Mouse (Mus musculus): ENCODE measurements around the gene Gm20388. TPM values are rescaled to one million over a fixed set of nuclear protein-coding genes. Genes with fewer than 3 reads are reported as not detected.

The Gm20388 gene
- polyA plus RNA-seq, 1 experiment = 18.7 TPM

- Histone ChIP-seq H3K4me3 (replicated peaks; ENCODE audit: insufficient read depth, low read depth, low read length) (no peak overlapping the region), H3K4me1 (ENCODE audit: control insufficient read depth, insufficient read depth, low read length) (peaks cover 56% of the 10 kb centered on the region), H3K27me3 (ENCODE audit: control insufficient read depth, insufficient read depth, low read length) (no peaks in the 10 kb centered on the region), H3K27ac (ENCODE audit: insufficient read depth, low read length) (peak overlapping the region; percentile 67)
- DNase-seq = peak; percentile 99
- 17% methylated on average over 2 of the region's 2 CpGs for WGBS
- TF ChIP-seq POLR2A (IDR thresholded peaks at IDR 0.05; ENCODE audit: borderline replicate concordance, insufficient read depth, low read length) (no peak), CTCF (IDR thresholded peaks at IDR 0.05; ENCODE audit: borderline replicate concordance, insufficient read depth, low read depth, low read length) (no peak; the same call in 1 of the 2 replicates)
Observed at GRCm38 (mm10) chr8:121699936-121700335, 1789.3 kb downstream of the Gm20388 start.

GRCm38 (mm10) chr8:121705174-121705573, 1794.5 kb downstream of the Gm20388 start:
- H3K27me3 ChIP-seq (ENCODE audit: control insufficient read depth, insufficient read depth, low read length) = no peaks in the 10 kb centered on the region
- no peak for DNase-seq
- H3K4me1 ChIP-seq (ENCODE audit: control insufficient read depth, insufficient read depth, low read length) = peaks cover 31% of the 10 kb centered on the region
- peak overlapping the region; percentile 49; the same call in 1 of the 2 replicates for H3K27ac ChIP-seq (ENCODE audit: insufficient read depth, low read length)
- H3K4me3 ChIP-seq (replicated peaks; ENCODE audit: insufficient read depth, low read depth, low read length) = no peak overlapping the region
- 14% methylated on average over 3 of the region's 3 CpGs for WGBS
- TF ChIP-seq CTCF (IDR thresholded peaks at IDR 0.05; ENCODE audit: borderline replicate concordance, insufficient read depth, low read depth, low read length) (no peak), POLR2A (IDR thresholded peaks at IDR 0.05; ENCODE audit: borderline replicate concordance, insufficient read depth, low read length) (no peak)

- TF ChIP-seq POLR2A (IDR thresholded peaks at IDR 0.05; ENCODE audit: borderline replicate concordance, insufficient read depth, low read length) (no peak), CTCF (IDR thresholded peaks at IDR 0.05; ENCODE audit: borderline replicate concordance, insufficient read depth, low read depth, low read length) (no peak)
- H3K27me3 ChIP-seq (ENCODE audit: control insufficient read depth, insufficient read depth, low read length) = no peaks in the 10 kb centered on the region
- peaks cover 19% of the 10 kb centered on the region for H3K4me1 ChIP-seq (ENCODE audit: control insufficient read depth, insufficient read depth, low read length)
- H3K4me3 ChIP-seq (replicated peaks; ENCODE audit: insufficient read depth, low read depth, low read length) = no peak overlapping the region
- H3K27ac ChIP-seq (ENCODE audit: insufficient read depth, low read length) = no peak overlapping the region
- DNase-seq = no peak
- WGBS = 93% methylated on average over 11 of the region's 11 CpGs
Observed at GRCm38 (mm10) chr8:121706956-121707355, 1796.3 kb downstream of the Gm20388 start.

GRCm38 (mm10) chr8:121708406-121708805, 1797.8 kb downstream of the Gm20388 start:
- Histone ChIP-seq H3K27me3 (ENCODE audit: control insufficient read depth, insufficient read depth, low read length) (no peaks in the 10 kb centered on the region), H3K4me3 (replicated peaks; ENCODE audit: insufficient read depth, low read depth, low read length) (no peak overlapping the region), H3K27ac (ENCODE audit: insufficient read depth, low read length) (no peak overlapping the region), H3K4me1 (ENCODE audit: control insufficient read depth, insufficient read depth, low read length) (peaks cover 15% of the 10 kb centered on the region)
- 66% methylated on average over 6 of the region's 6 CpGs for WGBS
- no peak for DNase-seq
- no peak for TF ChIP-seq POLR2A (IDR thresholded peaks at IDR 0.05; ENCODE audit: borderline replicate concordance, insufficient read depth, low read length)

- no peak for DNase-seq
- Histone ChIP-seq H3K27me3 (ENCODE audit: control insufficient read depth, insufficient read depth, low read length) (no peaks in the 10 kb centered on the region), H3K4me3 (replicated peaks; ENCODE audit: insufficient read depth, low read depth, low read length) (no peak overlapping the region), H3K27ac (ENCODE audit: insufficient read depth, low read length) (peak overlapping the region; percentile 78), H3K4me1 (ENCODE audit: control insufficient read depth, insufficient read depth, low read length) (peaks cover 55% of the 10 kb centered on the region)
- 31% methylated on average over 14 of the region's 14 CpGs for WGBS
- no peak for TF ChIP-seq CTCF (IDR thresholded peaks at IDR 0.05; ENCODE audit: borderline replicate concordance, insufficient read depth, low read depth, low read length)
- TF ChIP-seq POLR2A (IDR thresholded peaks at IDR 0.05; ENCODE audit: borderline replicate concordance, insufficient read depth, low read length) = no peak
Observed at GRCm38 (mm10) chr8:121717502-121717901, 1806.9 kb downstream of the Gm20388 start.

GRCm38 (mm10) chr8:121717982-121718425, 1807.4 kb downstream of the Gm20388 start:
- TF ChIP-seq CTCF (IDR thresholded peaks at IDR 0.05; ENCODE audit: borderline replicate concordance, insufficient read depth, low read depth, low read length) = peak; percentile 98
- peak; percentile 49; the same call in 1 of the 2 replicates for TF ChIP-seq POLR2A (IDR thresholded peaks at IDR 0.05; ENCODE audit: borderline replicate concordance, insufficient read depth, low read length)
- peak overlapping the region; percentile 4 for H3K4me3 ChIP-seq (replicated peaks; ENCODE audit: insufficient read depth, low read depth, low read length)
- H3K4me1 ChIP-seq (ENCODE audit: control insufficient read depth, insufficient read depth, low read length) = peaks cover 55% of the 10 kb centered on the region
- DNase-seq = peak; percentile 98
- no peaks in the 10 kb centered on the region for H3K27me3 ChIP-seq (ENCODE audit: control insufficient read depth, insufficient read depth, low read length)
- 2% methylated on average over 12 of the region's 12 CpGs for WGBS
- H3K27ac ChIP-seq (ENCODE audit: insufficient read depth, low read length) = peak overlapping the region; percentile 78

GRCm38 (mm10) chr8:121718925-121719324, 1808.3 kb downstream of the Gm20388 start:
- Histone ChIP-seq H3K4me1 (ENCODE audit: control insufficient read depth, insufficient read depth, low read length) (peaks cover 58% of the 10 kb centered on the region), H3K4me3 (replicated peaks; ENCODE audit: insufficient read depth, low read depth, low read length) (peak overlapping the region; percentile 3), H3K27ac (ENCODE audit: insufficient read depth, low read length) (peak overlapping the region; percentile 64), H3K27me3 (ENCODE audit: control insufficient read depth, insufficient read depth, low read length) (no peaks in the 10 kb centered on the region)
- TF ChIP-seq CTCF (IDR thresholded peaks at IDR 0.05; ENCODE audit: borderline replicate concordance, insufficient read depth, low read depth, low read length) (no peak), POLR2A (IDR thresholded peaks at IDR 0.05; ENCODE audit: borderline replicate concordance, insufficient read depth, low read length) (no peak)
- no peak for DNase-seq
- 66% methylated on average over 6 of the region's 6 CpGs for WGBS

GRCm38 (mm10) chr8:121721072-121721471, 1810.4 kb downstream of the Gm20388 start:
- Histone ChIP-seq H3K27me3 (ENCODE audit: control insufficient read depth, insufficient read depth, low read length) (no peaks in the 10 kb centered on the region), H3K27ac (ENCODE audit: insufficient read depth, low read length) (0 out of 2 replicates have a peak overlapping the region, but pooled peaks have one; percentile 22), H3K4me3 (replicated peaks; ENCODE audit: insufficient read depth, low read depth, low read length) (no peak overlapping the region), H3K4me1 (ENCODE audit: control insufficient read depth, insufficient read depth, low read length) (peaks cover 48% of the 10 kb centered on the region)
- 12% methylated on average over 6 of the region's 6 CpGs for WGBS
- TF ChIP-seq CTCF (IDR thresholded peaks at IDR 0.05; ENCODE audit: borderline replicate concordance, insufficient read depth, low read depth, low read length) = no peak
- TF ChIP-seq POLR2A (IDR thresholded peaks at IDR 0.05; ENCODE audit: borderline replicate concordance, insufficient read depth, low read length) = no peak
- DNase-seq = peak; percentile 67 to 84
